Mouse (Mus musculus): ENCODE results near the gene Rims1.

Rims1 gene

DNA sequence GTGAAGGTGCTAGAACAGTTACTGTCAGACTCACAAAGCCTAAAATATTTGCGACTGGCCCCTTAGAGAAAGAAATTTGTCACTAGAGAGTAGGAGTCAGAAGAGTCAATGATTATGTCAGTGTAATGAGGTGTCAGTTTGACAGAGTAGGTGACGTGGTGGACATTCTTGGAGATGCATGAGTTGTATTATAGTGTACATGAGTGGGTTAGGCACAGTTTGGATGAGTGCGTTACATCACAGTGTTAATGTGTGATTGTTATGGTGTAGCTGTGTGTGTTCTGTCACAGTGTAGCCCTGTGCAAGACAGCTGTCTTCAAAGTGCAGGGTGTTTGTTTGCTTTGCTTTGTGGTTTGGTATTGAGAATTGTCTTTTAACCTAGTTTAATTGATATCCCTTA is 226.3 kb downstream of the Rims1 start:
- no peak for DNase-seq

GRCm38 (mm10) chr1:22572720-22573119 is 233.1 kb downstream of the Rims1 start:
- no peak for DNase-seq

- peak; percentile 83 to 85 for DNase-seq
Measured at GRCm38 (mm10) chr1:22546273-22546672, 259.5 kb downstream of the Rims1 start.

DNA sequence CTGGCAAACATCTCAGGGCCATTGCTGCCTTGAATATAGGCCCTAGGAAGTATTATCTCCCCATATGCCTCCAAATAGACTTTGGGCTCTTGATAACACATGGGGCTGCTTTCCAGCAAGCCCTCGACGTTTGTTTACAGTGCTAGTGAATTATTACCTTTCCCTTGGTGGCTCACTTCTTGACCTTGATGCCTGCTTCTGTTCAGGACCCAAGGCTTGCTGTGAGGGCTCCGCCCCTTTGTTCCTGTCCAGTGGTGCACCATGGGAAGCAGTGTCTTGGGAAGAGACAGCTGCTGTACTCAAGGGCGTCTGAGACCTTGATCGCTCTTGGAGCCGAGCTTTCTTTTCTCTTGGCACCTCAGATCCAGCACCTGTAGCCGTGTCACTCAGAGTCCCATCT is 267.7 kb downstream of the Rims1 start:
- no peak for DNase-seq

DNA sequence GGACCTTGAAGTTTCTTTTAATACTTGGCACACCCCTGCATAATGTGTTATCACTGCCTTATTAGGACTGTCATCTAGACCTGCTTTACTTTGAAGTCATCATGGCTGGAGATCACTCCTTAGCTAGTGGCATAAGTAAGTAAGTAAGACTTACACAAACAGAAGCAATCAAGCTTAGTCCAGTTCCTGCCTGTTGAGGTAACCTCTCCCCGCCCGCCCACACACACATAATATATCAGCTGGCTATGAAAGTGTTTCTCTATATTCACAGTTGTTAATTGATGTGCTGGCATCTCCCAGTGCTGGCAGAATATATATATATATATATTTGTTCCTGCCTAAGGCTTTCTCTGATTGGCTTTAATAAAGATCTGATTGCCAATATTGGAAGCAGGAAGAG is 269.0 kb downstream of the Rims1 start:
- DNase-seq, result no peak

DNA sequence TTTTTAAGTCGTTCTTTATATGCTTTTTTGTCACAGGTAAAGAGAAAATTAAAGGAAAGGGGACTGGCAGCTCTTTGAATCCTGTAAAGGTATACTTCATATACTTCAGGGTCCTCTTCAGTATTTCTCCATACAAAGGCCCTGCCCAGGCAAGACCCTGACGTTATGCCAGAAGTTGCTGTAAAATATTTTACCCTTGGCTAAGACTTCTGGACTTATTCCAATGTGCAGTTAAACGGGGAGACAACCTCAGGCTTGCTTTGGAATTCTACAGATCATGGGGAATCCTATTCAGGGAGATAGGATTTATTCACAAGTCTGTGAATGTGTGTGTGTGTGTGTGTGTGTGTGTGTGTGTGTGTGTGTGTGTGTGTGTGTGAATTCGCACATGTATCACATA is 270.7 kb downstream of the Rims1 start:
- DNase-seq, result no peak

DNA sequence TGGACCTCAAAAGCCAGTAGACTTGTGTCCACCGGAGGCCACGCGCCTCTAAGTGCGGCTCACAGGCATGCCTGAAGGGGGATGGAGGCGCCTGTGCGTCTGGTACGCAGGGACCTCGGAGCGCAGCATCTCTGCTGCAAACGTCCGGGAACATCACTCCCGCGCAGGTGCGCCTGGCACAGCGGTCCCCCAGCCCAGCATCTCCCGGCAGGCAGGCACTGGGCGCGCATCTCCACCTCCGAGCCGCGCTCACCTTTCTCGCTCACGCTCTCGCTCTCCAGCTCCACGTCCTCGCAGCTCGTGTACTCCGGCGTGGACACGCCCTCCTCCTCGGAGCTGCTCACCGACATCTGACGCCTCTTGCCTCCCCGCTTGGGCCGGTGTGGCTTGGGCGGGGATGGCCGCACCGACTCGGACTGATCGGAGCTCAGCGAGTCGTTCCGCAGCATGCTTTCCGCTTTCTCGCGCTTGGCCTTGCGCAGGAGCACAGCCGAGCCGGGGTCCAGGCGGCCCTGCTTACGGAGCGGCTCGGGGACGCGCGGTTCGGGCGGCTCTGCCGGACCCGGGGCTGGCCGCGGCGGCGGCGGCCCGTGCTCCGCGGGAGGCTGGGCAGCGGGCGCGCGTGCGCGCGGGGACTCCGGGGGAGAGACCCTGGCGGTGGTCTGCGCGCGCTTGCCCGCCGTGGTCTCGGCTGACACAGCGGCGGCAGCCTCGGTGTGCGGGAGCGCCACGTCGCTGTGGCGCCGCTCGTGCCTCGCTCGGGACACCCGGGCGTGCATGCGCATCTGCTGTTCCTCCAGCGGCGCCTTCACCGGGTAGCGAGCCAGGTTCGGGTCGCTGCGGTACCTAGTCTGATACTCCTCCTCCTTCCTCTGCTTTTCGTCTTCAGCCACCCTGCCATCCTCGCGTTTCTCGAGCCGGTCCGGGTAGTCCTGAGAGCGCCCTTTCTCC is 272.4 kb downstream of the Rims1 start:
- DNase-seq, result peak; percentile 72 to 73

- DNase-seq, result peak in 1 of 2 experiments; percentile 14
Measured at GRCm38 (mm10) chr1:22515103-22515502, 290.7 kb downstream of the Rims1 start.

DNA sequence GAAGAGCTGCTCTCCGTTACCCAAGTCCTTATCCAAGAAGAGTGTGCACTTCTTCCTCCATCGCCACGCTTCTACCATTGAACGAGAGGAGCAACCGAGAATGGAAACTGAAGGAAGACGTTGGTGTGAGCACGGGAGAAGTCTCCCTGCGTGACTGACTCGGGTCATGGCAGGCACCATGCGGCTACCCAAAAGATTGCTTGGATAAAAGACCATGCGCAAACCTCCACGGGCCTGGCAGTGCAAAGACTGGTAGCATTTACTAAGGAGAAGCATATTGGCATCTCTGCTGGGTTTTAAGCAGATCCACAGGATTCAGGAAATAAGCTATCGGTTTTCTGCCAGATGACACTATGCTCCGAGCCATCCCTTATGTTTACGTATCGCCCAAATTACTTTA is 293.4 kb downstream of the Rims1 start:
- DNase-seq, result peak; percentile 68 to 76

DNA sequence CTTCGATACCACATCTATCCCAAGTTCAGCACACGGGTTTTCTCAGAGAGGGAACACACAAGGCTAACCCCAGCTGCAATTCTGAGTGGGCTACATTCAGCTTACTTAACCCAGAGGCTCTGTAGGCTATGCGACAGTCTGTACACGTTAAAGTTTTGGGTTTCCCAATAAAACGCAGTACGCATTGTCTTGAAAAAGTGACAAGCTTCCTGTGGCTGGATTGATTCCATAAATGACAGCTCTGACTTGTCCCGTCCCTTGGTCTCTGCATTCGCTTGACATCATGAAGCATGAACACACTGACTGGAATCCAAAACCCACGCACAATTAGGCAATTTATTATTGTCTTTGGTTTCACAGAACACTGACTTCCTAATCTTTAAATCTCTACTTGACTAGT is 294.2 kb downstream of the Rims1 start:
- peak in 1 of 2 experiments; percentile 12 for DNase-seq

GRCm38 (mm10) chr1:22508735-22509615 is 296.8 kb downstream of the Rims1 start:
- DNase-seq, result no peak

DNA sequence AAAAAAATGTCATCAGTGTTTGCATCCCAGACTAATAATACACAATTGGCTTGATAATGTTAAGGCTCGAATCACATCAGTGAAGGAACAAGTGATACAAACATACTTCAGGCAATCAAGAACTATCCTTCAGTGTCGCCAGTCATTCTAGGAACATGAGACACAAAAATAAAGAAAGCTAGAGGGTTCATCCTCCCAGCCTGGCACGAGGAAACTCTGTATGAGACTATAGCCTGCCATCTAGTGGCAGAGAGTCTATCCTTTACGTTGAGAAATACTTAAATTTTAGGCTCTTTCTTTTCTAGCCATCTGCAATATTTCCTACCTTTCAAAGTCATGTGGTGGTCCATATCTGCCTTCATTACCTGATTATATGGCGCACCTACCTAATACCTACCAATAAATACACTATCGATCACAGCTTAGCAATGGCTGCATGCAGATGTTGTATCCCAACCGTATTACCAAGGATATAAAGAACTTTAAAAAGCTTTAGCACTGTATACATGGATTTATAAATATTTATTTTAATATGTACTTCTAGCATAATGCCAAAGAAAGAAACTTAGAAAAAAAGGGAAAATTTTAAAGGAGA is 318.4 kb downstream of the Rims1 start:
- DNase-seq, result peak; percentile 33 to 52

DNA sequence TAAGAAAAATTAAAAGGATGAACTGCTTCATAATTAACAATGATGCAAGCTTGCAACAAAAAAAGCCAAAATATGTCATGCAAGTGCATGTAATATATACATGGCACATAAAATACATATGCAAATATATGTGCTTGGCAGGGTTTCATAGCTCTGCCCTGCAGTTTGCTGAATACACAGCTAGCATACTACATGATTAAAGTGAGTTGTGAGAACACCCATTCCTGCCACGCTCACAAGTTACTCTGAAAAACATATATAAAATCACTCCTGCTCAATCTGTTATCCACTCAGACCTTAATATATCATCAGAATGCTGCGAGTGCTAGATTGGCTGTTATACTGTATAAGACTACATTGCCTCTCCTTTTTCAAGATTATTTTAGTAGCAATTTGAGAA is 329.6 kb downstream of the Rims1 start:
- no peak for DNase-seq

DNA sequence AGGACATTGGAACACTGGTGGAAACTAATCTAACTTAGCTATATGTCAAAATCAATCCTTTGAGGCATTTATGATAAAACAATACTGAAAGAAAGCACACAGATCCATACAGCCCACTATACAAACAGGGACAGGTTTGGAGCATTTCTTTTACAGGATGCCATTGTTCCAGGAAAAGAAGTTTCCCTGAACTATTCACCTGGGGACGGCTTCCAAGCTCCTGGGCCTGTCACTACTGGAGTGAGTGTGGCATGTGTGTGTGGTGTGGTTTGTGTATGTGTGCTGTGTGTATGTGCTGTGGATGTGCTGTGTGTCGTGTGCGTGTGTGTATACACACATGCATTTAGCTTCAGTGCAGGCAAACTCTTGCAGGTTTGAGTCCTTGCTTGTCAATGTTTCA is 338.8 kb downstream of the Rims1 start:
- DNase-seq, result no peak

GRCm38 (mm10) chr1:22466597-22466996 is 339.2 kb downstream of the Rims1 start:
- DNase-seq, result no peak

- no peak for DNase-seq
Measured at GRCm38 (mm10) chr1:22424020-22424419, 381.8 kb downstream of the Rims1 start.

DNA sequence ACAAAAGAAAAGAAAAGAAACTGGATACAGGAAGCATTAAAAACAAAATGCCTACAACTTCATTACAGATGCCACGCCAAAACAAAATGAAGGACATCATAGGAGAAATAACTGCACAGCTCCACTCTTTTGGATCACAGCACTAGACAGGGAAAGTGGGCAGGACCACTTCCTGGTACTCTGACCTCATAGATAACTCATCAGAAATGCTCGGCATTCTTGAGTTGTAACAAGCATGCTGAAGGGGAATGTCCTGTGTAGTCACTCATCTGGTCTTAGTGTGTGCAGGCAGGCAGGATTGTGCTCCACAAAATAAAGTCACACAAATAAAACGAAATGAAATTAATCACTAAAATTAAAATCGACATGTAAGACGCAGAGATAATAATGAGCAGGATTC is 383.7 kb downstream of the Rims1 start:
- no peak for DNase-seq

DNA sequence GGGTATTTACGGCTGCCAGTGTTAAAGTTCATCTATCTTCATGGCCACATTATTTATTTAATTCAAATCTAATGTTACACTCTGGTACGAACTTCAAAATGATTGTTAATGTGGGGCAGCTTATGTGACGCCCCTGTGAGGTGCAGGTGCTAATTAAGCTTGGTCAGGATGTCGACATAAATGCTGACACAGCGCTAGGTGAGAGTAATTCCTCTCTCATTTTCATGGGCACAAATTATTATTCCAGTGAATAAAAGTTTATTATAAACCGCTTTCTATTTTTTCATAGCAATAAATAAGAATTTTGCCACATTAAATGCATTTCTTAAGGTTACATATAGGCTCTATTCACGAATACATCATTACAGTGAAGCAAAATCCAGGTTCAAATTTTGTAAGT is 395.6 kb downstream of the Rims1 start:
- DNase-seq, result no peak

DNA sequence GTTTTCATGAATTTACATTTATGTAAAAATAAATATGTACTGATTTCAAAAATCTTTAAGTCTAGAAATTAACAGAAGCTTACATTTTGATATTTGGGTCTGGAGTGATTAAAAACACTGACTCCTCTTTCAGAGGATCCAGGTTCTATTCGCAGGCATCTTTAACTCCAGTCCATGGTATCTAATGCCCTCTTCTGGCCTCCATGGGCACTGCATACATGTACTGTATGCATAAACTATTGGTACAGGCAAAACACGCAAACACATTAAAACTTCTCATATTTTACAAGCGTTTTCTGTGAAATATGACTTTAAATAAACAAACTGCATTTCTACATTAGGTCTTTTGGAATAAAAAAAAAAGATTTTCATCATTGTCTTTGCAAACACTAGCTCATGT is 419.4 kb downstream of the Rims1 start:
- peak; percentile 64 to 68 for DNase-seq

- DNase-seq, result no peak
Measured at GRCm38 (mm10) chr1:22377652-22378051, 428.1 kb downstream of the Rims1 start.

DNA sequence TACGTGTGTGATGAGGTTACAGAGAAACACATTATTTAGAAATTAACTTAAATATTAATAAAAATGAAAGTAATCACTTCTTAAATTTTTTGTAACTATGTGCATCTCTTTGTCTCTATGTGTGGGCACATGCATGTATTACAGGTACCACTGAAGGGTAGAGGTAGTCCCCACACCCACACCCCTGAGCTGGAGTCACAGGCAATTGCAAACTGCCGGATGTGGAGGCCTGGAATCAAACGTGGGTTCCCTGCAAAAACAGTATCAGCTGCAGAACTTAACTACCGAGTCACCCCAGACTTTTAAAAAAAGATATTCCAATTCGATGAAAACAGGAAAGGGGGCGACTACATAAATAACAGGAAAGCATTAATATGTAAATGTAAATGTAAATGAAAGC is 428.7 kb downstream of the Rims1 start:
- no peak for DNase-seq

DNA sequence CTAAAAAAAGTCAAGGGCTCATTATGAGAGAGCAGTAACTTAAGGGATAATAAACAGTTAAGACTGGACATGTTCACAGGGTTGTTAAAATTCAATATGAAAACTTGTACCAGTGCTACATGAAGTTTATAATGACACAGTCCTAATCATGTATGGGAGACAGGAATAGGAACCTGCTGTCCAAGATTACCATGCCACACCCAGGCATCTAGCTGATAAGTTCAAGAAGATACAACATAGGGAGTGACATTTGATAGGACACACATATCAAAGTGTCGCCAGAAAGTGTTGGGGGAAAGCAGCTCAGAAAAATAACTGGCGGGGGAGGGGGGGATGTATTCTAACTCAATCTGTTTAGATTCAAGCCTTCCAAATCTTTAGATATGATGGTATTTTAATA is 449.6 kb downstream of the Rims1 start:
- no peak for DNase-seq

DNA sequence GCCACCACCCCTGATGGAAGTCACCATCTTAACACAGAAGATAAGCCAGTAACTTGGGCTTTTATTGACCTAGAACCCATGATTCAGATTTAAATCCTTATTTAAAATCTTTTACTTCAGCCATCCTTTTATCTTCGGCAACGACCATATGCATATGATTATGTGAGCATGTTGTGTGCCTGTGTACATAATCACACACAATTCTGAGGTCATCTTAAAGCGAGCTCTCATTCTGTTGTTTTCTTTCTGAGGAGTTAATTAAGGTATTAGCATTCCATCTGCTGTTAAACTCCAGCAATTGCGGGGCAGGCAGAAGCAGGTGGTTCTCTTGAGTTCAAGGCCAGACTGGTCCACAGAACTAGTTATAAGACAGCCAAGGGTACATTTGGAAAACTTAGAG is 452.1 kb downstream of the Rims1 start:
- DNase-seq, result no peak
